Mouse (Mus musculus) heart, postnatal 0 days (tissue): ENCODE measurements around the gene Rapgef1.

Source experiments
- CTCF ChIP-seq: IDR thresholded peaks from 2 replicates; pipeline ENCODE4 v1.5.1; 2016; ENCODE audit warnings: antibody characterized with exemption, control low read depth, low read depth
- EP300 ChIP-seq: IDR thresholded peaks from 2 replicates; pipeline ENCODE4 v1.6.1; 2016; ENCODE audit warnings: antibody characterized with exemption, low read depth

GRCm38 (mm10) chr2:29738799-29739198, 119.3 kb downstream of the Rapgef1 start:
- TF ChIP-seq CTCF (no peak), EP300 (no peak)
